Mouse (Mus musculus) G1E (cell line): Measurements from ENCODE around the gene Tmem91.

Experiments used
- CTCF ChIP-seq: IDR thresholded peaks from 2 replicates; pipeline ENCODE4 v1.5.1; 2012; ENCODE audit warnings: low read depth, low read length, inconsistent platforms, mixed read lengths
- GATA1 ChIP-seq: IDR thresholded peaks from 2 replicates; pipeline ENCODE4 v1.6.1; 2012; ENCODE audit warnings: borderline replicate concordance, low read length, inconsistent platforms, mixed read lengths
- POLR2AphosphoS5 ChIP-seq: IDR thresholded peaks from 2 replicates; pipeline ENCODE4 v1.6.1; 2012; ENCODE audit warnings: low read depth, low read length, inconsistent platforms; ENCODE audit not compliant: insufficient replicate concordance
- TAL1 ChIP-seq: conservative IDR thresholded peaks from 2 replicates; pipeline ENCODE4 v1.6.1; 2012; ENCODE audit warnings: low read depth, low read length, inconsistent platforms, mixed read lengths

DNA sequence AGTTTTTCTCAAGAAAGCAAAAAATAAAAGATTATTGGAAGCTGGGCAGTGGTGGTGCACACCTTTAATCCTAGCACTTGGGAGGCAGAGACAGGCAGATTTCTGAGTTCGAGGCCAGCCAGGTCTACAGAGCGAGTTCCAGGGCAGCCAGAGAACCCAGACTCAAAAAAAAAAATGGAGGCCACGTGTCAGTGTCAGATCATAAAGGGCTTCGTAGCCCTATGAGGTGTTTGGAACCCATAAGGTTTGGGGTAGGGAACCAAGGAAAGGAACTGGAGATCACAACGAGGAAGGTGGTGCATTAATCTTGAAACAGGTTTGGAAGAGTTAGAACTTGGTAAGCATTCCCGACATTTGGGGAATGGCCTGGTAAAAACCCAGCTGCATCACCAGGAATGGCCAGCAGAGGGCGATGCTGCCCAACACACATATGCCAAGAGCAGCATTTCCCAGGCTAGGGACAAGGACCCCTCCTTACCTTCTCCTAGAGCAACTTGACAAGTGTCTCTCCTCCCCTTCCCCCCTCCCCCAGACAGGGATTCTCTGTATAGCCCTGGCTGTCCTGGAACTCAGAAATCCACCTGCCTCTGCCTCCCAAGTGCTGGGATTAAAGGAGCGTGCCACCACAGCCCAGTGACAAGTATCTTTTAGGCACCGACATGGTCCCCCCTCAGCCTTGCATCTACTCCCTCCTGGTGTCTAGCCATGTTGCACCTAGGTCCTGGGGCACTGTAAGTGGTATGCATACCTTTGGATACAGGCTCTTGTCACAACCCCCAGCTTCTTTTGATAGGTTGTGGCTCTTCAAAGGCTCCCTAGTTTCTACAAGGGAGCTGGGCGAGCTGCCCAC is 45.0 kb upstream of the Tmem91 start:
- TF ChIP-seq CTCF: peak; percentile 97
- TF ChIP-seq GATA1: no peak
- TF ChIP-seq TAL1: no peak
- TF ChIP-seq POLR2AphosphoS5: 0 out of 2 replicates have a peak, but pooled peaks have one; percentile 29
